22 mouse cellular contexts compared by ENCODE assay signal in genomic region chr2:28855773-28856172, GRCm38 (mm10). TPM values are rescaled to one million over a fixed set of nuclear protein-coding genes. Genes with fewer than 3 reads are reported as not detected.
DNase-seq lines count a peak whose midpoint lies in the region; ATAC-seq and TF ChIP-seq lines count a peak whose summit lies in the region.
"Had no signal": no experiment of that assay in that cellular context is flagged by ENCODE, and none has a peak within 500 bp of the region (broad histone marks: within the 10 kb centered on the region; RNA-seq: fewer than 3 reads in every experiment).

No protein-coding gene starts in this region.

- peak; percentile 48 for DNase-seq in hindbrain, postnatal 0 days (ENCODE audit: low spot score)
- no peak for DNase-seq in lung, postnatal 0 days (ENCODE audit: low spot score)
- no peak for DNase-seq in lung, adult 2 months
- DNase-seq in MN1 (ENCODE audit: low spot score), result peak; percentile 15
- peak; percentile 9 for DNase-seq in brain, adult 2 months (ENCODE audit: low read depth, low spot score)
- DNase-seq in heart, adult 9 months (ENCODE audit: low spot score in 2 of 2), result no peak
- DNase-seq: cerebellum, adult 9-11 months; heart, postnatal 36 days; kidney, adult 11 months; spleen, adult 18-20 months; thymus, postnatal 4 days had no signal

- no peak for TF ChIP-seq POLR2A in lung, adult 2 months (IDR thresholded peaks at IDR 0.05; ENCODE audit: borderline replicate concordance, extremely low read depth, low read depth, low read length)

- H3K4me3 ChIP-seq in hindbrain, postnatal 0 days (ENCODE audit: low read length), result no peak overlapping the region
- H3K4me3 ChIP-seq in hindbrain, embryonic 12.5 days, result no peak overlapping the region
- H3K4me3 ChIP-seq in lung, postnatal 0 days (ENCODE audit: low read depth, low read length), result no peak overlapping the region
- no peak overlapping the region for H3K4me3 ChIP-seq in lung, adult 2 months (replicated peaks; ENCODE audit: extremely low read depth, low read depth, low read length)
- H3K4me3 ChIP-seq: embryonic facial prominence, embryonic 13.5 days; heart, embryonic 13.5 days; hindbrain, embryonic 15.5 days; left cerebral cortex, adult 2 months; limb, embryonic 12.5 days; liver, embryonic 12.5 days; neural tube, embryonic 13.5 days had no signal

- no peaks in the 10 kb centered on the region for H3K4me1 ChIP-seq in hindbrain, postnatal 0 days (ENCODE audit: insufficient read depth, low read length)
- no peaks in the 10 kb centered on the region for H3K4me1 ChIP-seq in hindbrain, embryonic 12.5 days
- H3K4me1 ChIP-seq in lung, postnatal 0 days (ENCODE audit: insufficient read depth, low read depth, low read length), result no peaks in the 10 kb centered on the region
- H3K4me1 ChIP-seq in lung, adult 2 months (ENCODE audit: control insufficient read depth, insufficient read depth, low read length), result no peaks in the 10 kb centered on the region
- H3K4me1 ChIP-seq: embryonic facial prominence, embryonic 13.5 days; hindbrain, embryonic 15.5 days; limb, embryonic 12.5 days; liver, embryonic 12.5 days; neural tube, embryonic 13.5 days had no signal

- H3K36me3 ChIP-seq in hindbrain, postnatal 0 days (ENCODE audit: insufficient read depth, low read length), result peaks cover 18% of the 10 kb centered on the region; the same call in 1 of the 2 replicates
- peaks cover 55% of the 10 kb centered on the region for H3K36me3 ChIP-seq in hindbrain, embryonic 12.5 days
- H3K36me3 ChIP-seq in lung, postnatal 0 days (ENCODE audit: insufficient read depth, low read length), result peaks cover 13% of the 10 kb centered on the region

- H3K4me2 ChIP-seq in hindbrain, postnatal 0 days (ENCODE audit: low read depth, low read length), result no peak overlapping the region
- no peak overlapping the region for H3K4me2 ChIP-seq in hindbrain, embryonic 12.5 days (replicated peaks)
- no peak overlapping the region for H3K4me2 ChIP-seq in lung, postnatal 0 days (replicated peaks; ENCODE audit: low read depth, low read length)
- H3K4me2 ChIP-seq: embryonic facial prominence, embryonic 13.5 days; heart, embryonic 13.5 days; hindbrain, embryonic 15.5 days; limb, embryonic 12.5 days; liver, embryonic 12.5 days; midbrain, embryonic 11.5 days; neural tube, embryonic 13.5 days had no signal

- no peak overlapping the region for H3K9ac ChIP-seq in hindbrain, postnatal 0 days (replicated peaks; ENCODE audit: low read length)
- H3K9ac ChIP-seq in hindbrain, embryonic 12.5 days, result no peak overlapping the region
- H3K9ac ChIP-seq in lung, postnatal 0 days (replicated peaks; ENCODE audit: low read depth), result no peak overlapping the region
- H3K9ac ChIP-seq: embryonic facial prominence, embryonic 13.5 days; heart, embryonic 13.5 days; hindbrain, embryonic 15.5 days; limb, embryonic 12.5 days; liver, embryonic 12.5 days; neural tube, embryonic 13.5 days had no signal

- ATAC-seq in hindbrain, postnatal 0 days, result no peak
- ATAC-seq in hindbrain, embryonic 12.5 days (ENCODE audit: low FRiP score), result no peak
- no peak for ATAC-seq in lung, postnatal 0 days
- ATAC-seq: CD4-positive, CD25-positive, alpha-beta regulatory T cell, adult 4 months; forebrain, embryonic 16.5 days; liver, embryonic 12.5 days had no signal

- 89% methylated on average over 2 of the region's 2 CpGs for WGBS in hindbrain, postnatal 0 days
- 95% methylated on average over 2 of the region's 2 CpGs for WGBS in hindbrain, embryonic 12.5 days
- WGBS in lung, postnatal 0 days, result 98% methylated on average over 2 of the region's 2 CpGs
- 87% methylated on average over 2 of the region's 2 CpGs for WGBS in lung, adult 2 months

- H3K9me3 ChIP-seq in hindbrain, postnatal 0 days (ENCODE audit: low read length), result no peaks in the 10 kb centered on the region
- no peaks in the 10 kb centered on the region for H3K9me3 ChIP-seq in hindbrain, embryonic 12.5 days (replicated peaks)
- H3K9me3 ChIP-seq in lung, postnatal 0 days (ENCODE audit: low read length), result no peaks in the 10 kb centered on the region
- H3K9me3 ChIP-seq: embryonic facial prominence, embryonic 13.5 days; heart, embryonic 13.5 days; hindbrain, embryonic 15.5 days; limb, embryonic 12.5 days; liver, embryonic 12.5 days; neural tube, embryonic 13.5 days had no signal

- TF ChIP-seq EP300 in lung, postnatal 0 days (IDR thresholded peaks at IDR 0.05), result no peak

- H3K27me3 ChIP-seq in hindbrain, postnatal 0 days (ENCODE audit: insufficient read depth, low read length), result no peaks in the 10 kb centered on the region
- H3K27me3 ChIP-seq in hindbrain, embryonic 12.5 days, result no peaks in the 10 kb centered on the region
- H3K27me3 ChIP-seq in lung, postnatal 0 days (replicated peaks; ENCODE audit: insufficient read depth, low read length), result no peaks in the 10 kb centered on the region
- H3K27me3 ChIP-seq: embryonic facial prominence, embryonic 13.5 days; heart, embryonic 13.5 days; hindbrain, embryonic 15.5 days; limb, embryonic 12.5 days; liver, embryonic 12.5 days; neural tube, embryonic 13.5 days had no signal

- TF ChIP-seq CTCF in hindbrain, postnatal 0 days (IDR thresholded peaks at IDR 0.05; ENCODE audit: low read depth), result peak; percentile 57
- TF ChIP-seq CTCF in lung, postnatal 0 days (IDR thresholded peaks at IDR 0.05), result peak; percentile 39
- no peak for TF ChIP-seq CTCF in lung, adult 2 months (IDR thresholded peaks at IDR 0.05; ENCODE audit: insufficient read depth, low read length)

- no peak overlapping the region for H3K27ac ChIP-seq in hindbrain, postnatal 0 days
- H3K27ac ChIP-seq in hindbrain, embryonic 12.5 days, result no peak overlapping the region
- no peak overlapping the region for H3K27ac ChIP-seq in lung, postnatal 0 days (ENCODE audit: low read length)
- H3K27ac ChIP-seq: embryonic facial prominence, embryonic 13.5 days; heart, embryonic 13.5 days; hindbrain, embryonic 15.5 days; left cerebral cortex, adult 2 months; limb, embryonic 12.5 days; liver, embryonic 12.5 days; neural tube, embryonic 13.5 days had no signal

RNA-seq across cellular contexts. Expression of gene Ddx31, which starts 15.6 kb away (rescaled TPM):
- 17.4 and 18.6 TPM in 2 replicates for total RNA-seq in hindbrain, postnatal 0 days (2014; rRNA removed)
- polyA plus RNA-seq in hindbrain, postnatal 0 days (2015; fragmentation: Nextera tagmentation; extraction: Ambion mirVana), result 10.2 and 11.0 TPM in 2 replicates
- polyA plus RNA-seq in hindbrain, embryonic 12.5 days (2016; fragmentation: Nextera tagmentation; extraction: Ambion mirVana), result 16.7 and 17.6 TPM in 2 replicates
- polyA plus RNA-seq in lung, postnatal 0 days (2015; fragmentation: Nextera tagmentation; extraction: Ambion mirVana), result 5.9 and 6.8 TPM in 2 replicates
- 2.8 and 3.8 TPM in 2 replicates for polyA plus RNA-seq in lung, adult 2 months (2012; rRNA removed)

RNA-seq across cellular contexts. Expression of gene Gtf3c4, which starts 15.6 kb away (rescaled TPM):
- total RNA-seq in hindbrain, postnatal 0 days (2014; rRNA removed), result 64.3 and 111 TPM in 2 replicates
- 12.8 and 14.5 TPM in 2 replicates for polyA plus RNA-seq in hindbrain, postnatal 0 days (2015; fragmentation: Nextera tagmentation; extraction: Ambion mirVana)
- 32.0 and 33.5 TPM in 2 replicates for polyA plus RNA-seq in hindbrain, embryonic 12.5 days (2016; fragmentation: Nextera tagmentation; extraction: Ambion mirVana)
- polyA plus RNA-seq in lung, postnatal 0 days (2015; fragmentation: Nextera tagmentation; extraction: Ambion mirVana), result 4.5 and 5.3 TPM in 2 replicates
- polyA plus RNA-seq in lung, adult 2 months (2012; rRNA removed), result 8.6 and 10.2 TPM in 2 replicates

Comparison
In these comparisons a context has a peak if more than half of its experiments do, and no peak if none do; other contexts are left out.
1. DNase-seq: peak in hindbrain, postnatal 0 days (single experiment), MN1 (single experiment) and brain, adult 2 months (single experiment); none in lung, postnatal 0 days (single experiment), lung, adult 2 months (single experiment) and heart, adult 9 months (0 of 2).